In genomic region chr11:93860540-93861172, GRCm38 (mm10) we compare ENCODE assay signal across 1 mouse cellular context.
TF ChIP-seq lines count a peak whose summit lies in the region.

No protein-coding gene starts in this region.

TF ChIP-seq in CH12.LX, 34 proteins besides CTCF, POLR2A, EP300 and RAD21 (continued from another document):
- peak; percentile 76 for TF ChIP-seq ETS1 (conservative IDR thresholded peaks at IDR 0.05; ENCODE audit: low read depth, low read length)
- no peak for TF ChIP-seq IRF4 (IDR thresholded peaks at IDR 0.05; ENCODE audit: low read depth, low read length)
- TF ChIP-seq CHD1 (IDR thresholded peaks at IDR 0.05; ENCODE audit: low read depth, low read length), result 0 out of 2 replicates have a peak, but pooled peaks have one; percentile 78
- TF ChIP-seq ZMIZ1 (IDR thresholded peaks at IDR 0.05; ENCODE audit: low read depth, low read length), result 0 out of 2 replicates have a peak, but pooled peaks have one; percentile 24
- TF ChIP-seq ZNF384 (IDR thresholded peaks at IDR 0.05; ENCODE audit: low read depth, low read length), result peak; percentile 88
- peak; percentile 22; the same call in 1 of the 2 replicates for TF ChIP-seq GABPA (IDR thresholded peaks at IDR 0.05; ENCODE audit: insufficient replicate concordance, low read depth, low read length)
- TF ChIP-seq KAT2A (IDR thresholded peaks at IDR 0.05; ENCODE audit: insufficient replicate concordance, low read length), result no peak
- no peak for TF ChIP-seq PAX5 (IDR thresholded peaks at IDR 0.05; ENCODE audit: low read length)
- peak; percentile 81; the same call in 1 of the 2 replicates for TF ChIP-seq MEF2A (IDR thresholded peaks at IDR 0.05; ENCODE audit: borderline replicate concordance, low read depth, low read length)
